Mouse (Mus musculus): Measurements from ENCODE around the gene Aqp6.

DNA sequence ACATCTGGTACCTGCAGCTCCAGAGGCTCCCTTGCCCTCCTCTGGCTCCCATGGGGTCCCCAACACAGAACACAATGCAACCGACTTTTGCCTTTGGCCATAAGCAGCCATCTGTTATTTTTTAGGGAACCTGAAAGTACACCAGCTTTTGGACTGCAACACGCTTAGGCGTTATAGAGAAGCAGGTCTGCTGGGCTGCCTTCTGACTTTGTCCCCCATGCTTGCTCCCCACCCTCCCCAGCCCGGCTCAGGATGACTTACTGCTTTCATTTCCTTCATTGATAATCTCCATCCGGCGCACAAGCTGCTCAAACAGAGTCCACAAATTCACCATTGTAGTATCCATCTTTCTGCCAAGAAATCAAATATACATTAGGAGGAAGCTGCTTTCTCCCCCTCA is 41.4 kb downstream of the Aqp6 start:
- TF ChIP-seq CTCF (IDR thresholded peaks at IDR 0.05; ENCODE audit: borderline replicate concordance, insufficient read depth, low read length) (no peak), POLR2A (IDR thresholded peaks at IDR 0.05; ENCODE audit: low read depth, low read length) (no peak)
